Mouse (Mus musculus): ENCODE data around the gene Rnf144b.

- TF ChIP-seq CTCF (IDR thresholded peaks at IDR 0.05; ENCODE audit: extremely low read depth, insufficient read length, insufficient replicate concordance, low read depth, low read length) (no peak), POLR2A (IDR thresholded peaks at IDR 0.05; ENCODE audit: low read depth, low read length) (no peak)
These were observed 105.7 kb downstream of the Rnf144b start for GRCm38 (mm10) chr13:47228201-47228600.
